Mouse (Mus musculus) limb, embryonic 14.5 days (tissue): ENCODE results near the gene Mmp2. TPM values are rescaled to one million over a fixed set of nuclear protein-coding genes. Genes with fewer than 3 reads are reported as not detected.

Experiments used
- ATAC-seq: fragments of 200-750 bp; cut with Nextera tagmentation; 2 replicates; pipeline ENCODE4 v1.8.0; 2017; ENCODE audit warnings: low read depth, moderate number of reproducible peaks, moderate TSS enrichment; ENCODE audit not compliant: low FRiP score
- DNase-seq: peaks from one replicate; pipeline ENCODE4 v3.0.0-alpha.2; 2015; ENCODE audit warnings: low spot score
- H3K27ac ChIP-seq: fragments of 300-500 bp; sonication (generic); replicated peaks from 2 replicates; pipeline ENCODE4 v1.5.1; 2014; ENCODE audit warnings: low read depth, mild to moderate bottlenecking, low read length, moderate library complexity, mixed read lengths
- H3K27me3 ChIP-seq: fragments of 300-500 bp; sonication (generic); 2 replicates; pipeline ENCODE4 v1.6.1; 2014; ENCODE audit warnings: low read length, mixed read lengths; ENCODE audit not compliant: control insufficient read depth, insufficient read depth
- H3K36me3 ChIP-seq: fragments of 300-500 bp; sonication (generic); 2 replicates; pipeline ENCODE4 v1.6.1; 2014; ENCODE audit warnings: mild to moderate bottlenecking, low read length, moderate library complexity, mixed read lengths; ENCODE audit not compliant: control insufficient read depth, insufficient read depth
- H3K4me1 ChIP-seq: fragments of 300-500 bp; sonication (generic); 2 replicates; pipeline ENCODE4 v1.6.1; 2014; ENCODE audit warnings: antibody characterized with exemption, low read length, mixed read lengths; ENCODE audit not compliant: control insufficient read depth, insufficient read depth
- H3K4me2 ChIP-seq: fragments of 300-500 bp; sonication (generic); replicated peaks from 2 replicates; pipeline ENCODE4 v1.6.1; 2014; ENCODE audit warnings: low read depth, mild to moderate bottlenecking, low read length, moderate library complexity; ENCODE audit not compliant: severe bottlenecking
- H3K4me3 ChIP-seq: fragments of 300-500 bp; sonication (generic); replicated peaks from 2 replicates; pipeline ENCODE4 v1.5.1; 2014; ENCODE audit warnings: low read length
- H3K9ac ChIP-seq: fragments of 300-500 bp; sonication (generic); 2 replicates; pipeline ENCODE4 v1.6.1; 2014; ENCODE audit warnings: mild to moderate bottlenecking, low read depth, low read length, moderate library complexity; ENCODE audit not compliant: severe bottlenecking
- H3K9me3 ChIP-seq: fragments of 300-500 bp; sonication (generic); 2 replicates; pipeline ENCODE4 v1.6.1; 2016; ENCODE audit warnings: low read length; ENCODE audit not compliant: control insufficient read depth
- POLR2A ChIP-seq: fragments of 200-500 bp; IDR thresholded peaks from 2 replicates; pipeline ENCODE4 v1.8.0; 2012; ENCODE audit warnings: inconsistent platforms, mild to moderate bottlenecking, moderate library complexity, borderline replicate concordance; ENCODE audit not compliant: insufficient read depth, insufficient read length; ENCODE audit errors: extremely low read depth
- WGBS: fragments of 180-500 bp; shearing (Covaris S2); extraction: QIAGEN DNeasy Blood & Tissue Kit; methylation state at CpG from one replicate; pipeline ENCODE4 v1.1.7; 2014; 5-methylcytosine and 5-hydroxymethylcytosine counted together
- polyA plus RNA-seq, 2 experiments: library from polyadenylated mRNA; depleted of rRNA in 1 of 2; stranded (reverse) in 1 of 2; unstranded in 1 of 2; fragments of >200 nt; fragmentation: Nextera tagmentation in 1 of 2; extraction: Ambion mirVana in 1 of 2; gene quantifications; 2 replicates each; pipeline versions ENCODE4 v1.2.1 to v1.2.3; 2012 to 2014

The Mmp2 gene
- polyA plus RNA-seq, 2 experiments: 295 to 338 TPM

- ATAC-seq: no peak
- Histone ChIP-seq H3K27me3 (no peaks in the 10 kb centered on the region), H3K4me3 (no peak overlapping the region), H3K36me3 (peaks cover 4% of the 10 kb centered on the region; the same call in 1 of the 2 replicates), H3K27ac (no peak overlapping the region), H3K4me1 (no peaks in the 10 kb centered on the region), H3K4me2 (no peak overlapping the region), H3K9ac (no peak overlapping the region), H3K9me3 (no peaks in the 10 kb centered on the region)
- TF ChIP-seq POLR2A: no peak
- WGBS: 73% methylated on average over 1 of the region's 1 CpGs
- no peak for DNase-seq
These were observed 69.0 kb downstream of the Mmp2 start for GRCm38 (mm10) chr8:92896056-92896455.

GRCm38 (mm10) chr8:92896611-92897010 lies 69.5 kb downstream of the Mmp2 start:
- H3K27me3 ChIP-seq: no peaks in the 10 kb centered on the region
- no peak overlapping the region for H3K4me3 ChIP-seq
- no peaks in the 10 kb centered on the region for H3K36me3 ChIP-seq
- H3K9me3 ChIP-seq: no peaks in the 10 kb centered on the region
- no peak for DNase-seq
- no peak for ATAC-seq
- TF ChIP-seq POLR2A: no peak
- H3K9ac ChIP-seq: no peak overlapping the region
- H3K4me2 ChIP-seq: no peak overlapping the region
- H3K4me1 ChIP-seq: no peaks in the 10 kb centered on the region
- 76% methylated on average over 5 of the region's 5 CpGs for WGBS
- H3K27ac ChIP-seq: no peak overlapping the region

GRCm38 (mm10) chr8:92897794-92898193 lies 70.7 kb downstream of the Mmp2 start:
- no peak overlapping the region for H3K4me3 ChIP-seq
- no peak overlapping the region for H3K27ac ChIP-seq
- WGBS: 69% methylated on average over 4 of the region's 4 CpGs

GRCm38 (mm10) chr8:92899590-92899989 lies 72.5 kb downstream of the Mmp2 start:
- no peaks in the 10 kb centered on the region for H3K9me3 ChIP-seq
- H3K36me3 ChIP-seq: no peaks in the 10 kb centered on the region
- ATAC-seq (no peak), DNase-seq (no peak)
- no peak overlapping the region for H3K27ac ChIP-seq
- H3K4me3 ChIP-seq: no peak overlapping the region
- H3K27me3 ChIP-seq: no peaks in the 10 kb centered on the region
- no peaks in the 10 kb centered on the region for H3K4me1 ChIP-seq
- H3K9ac ChIP-seq: no peak overlapping the region
- no peak for TF ChIP-seq POLR2A
- no peak overlapping the region for H3K4me2 ChIP-seq
- WGBS: 79% methylated on average over 9 of the region's 9 CpGs

More at GRCm38 (mm10) chr8:92897794-92898193, 70.7 kb downstream of the Mmp2 start:
- no peak overlapping the region for H3K9ac ChIP-seq
- no peaks in the 10 kb centered on the region for H3K27me3 ChIP-seq
- ATAC-seq: no peak
- no peak for DNase-seq
- no peak for TF ChIP-seq POLR2A
- no peaks in the 10 kb centered on the region for H3K9me3 ChIP-seq
- no peak overlapping the region for H3K4me2 ChIP-seq
- no peaks in the 10 kb centered on the region for H3K36me3 ChIP-seq
- H3K4me1 ChIP-seq: no peaks in the 10 kb centered on the region

- Histone ChIP-seq H3K4me1 (no peaks in the 10 kb centered on the region), H3K9me3 (no peaks in the 10 kb centered on the region), H3K36me3 (no peaks in the 10 kb centered on the region), H3K4me3 (no peak within 1 kb of the TSS), H3K4me2 (no peak within 1 kb of the TSS), H3K9ac (no peak within 1 kb of the TSS), H3K27me3 (no peaks in the 10 kb centered on the region), H3K27ac (no peak within 1 kb of the TSS)
- no peak for ATAC-seq
- no peak for TF ChIP-seq POLR2A
- 89% methylated on average over 5 of the region's 5 CpGs for WGBS
- no peak for DNase-seq
These were observed 74.0 kb downstream of the Mmp2 start, which contains the start of gene Capns2 for GRCm38 (mm10) chr8:92901107-92901506. TSS of gene Capns2 (plus strand) at chr8:92901407.

GRCm38 (mm10) chr8:92902981-92903380 lies 75.9 kb downstream of the Mmp2 start:
- Histone ChIP-seq H3K4me3 (no peak overlapping the region), H3K4me1 (no peaks in the 10 kb centered on the region), H3K36me3 (no peaks in the 10 kb centered on the region), H3K4me2 (no peak overlapping the region), H3K27me3 (no peaks in the 10 kb centered on the region), H3K9me3 (no peaks in the 10 kb centered on the region), H3K9ac (no peak overlapping the region), H3K27ac (no peak overlapping the region)
- 76% methylated on average over 2 of the region's 2 CpGs for WGBS
- ATAC-seq: no peak
- no peak for DNase-seq
- TF ChIP-seq POLR2A: no peak

Other genes with a start within 250 kb of the Mmp2 start
- gene Irx6, start 153.0 kb upstream of the Mmp2 start, polyA plus RNA-seq (2012; rRNA removed): 7.6 and 9.0 TPM in 2 replicates
- 7.4 and 8.5 TPM in 2 replicates for gene Irx6, start 153.0 kb upstream of the Mmp2 start, polyA plus RNA-seq (2014; fragmentation: Nextera tagmentation; extraction: Ambion mirVana)
- 10.6 and 11.2 TPM in 2 replicates for gene Lpcat2, start 28.0 kb downstream of the Mmp2 start, polyA plus RNA-seq (2012; rRNA removed)
- 13.7 and 14.7 TPM in 2 replicates for gene Lpcat2, start 28.0 kb downstream of the Mmp2 start, polyA plus RNA-seq (2014; fragmentation: Nextera tagmentation; extraction: Ambion mirVana)
- 23.8 and 34.3 TPM in 2 replicates for gene Capns2, start 74.1 kb downstream of the Mmp2 start, polyA plus RNA-seq (2012; rRNA removed)
- 35.8 and 52.5 TPM in 2 replicates for gene Capns2, start 74.1 kb downstream of the Mmp2 start, polyA plus RNA-seq (2014; fragmentation: Nextera tagmentation; extraction: Ambion mirVana)
- gene Slc6a2, start 132.8 kb downstream of the Mmp2 start, polyA plus RNA-seq (2012; rRNA removed): 0.23 and 0.28 TPM in 2 replicates
- gene Slc6a2, start 132.8 kb downstream of the Mmp2 start, polyA plus RNA-seq (2014; fragmentation: Nextera tagmentation; extraction: Ambion mirVana): 0.18 and 0.22 TPM in 2 replicates
- 0.04 TPM in 1 of 2 replicates, not detected in the other for gene Ces1a, start 220.9 kb downstream of the Mmp2 start, polyA plus RNA-seq (2012; rRNA removed)
- not detected in 2 replicates for gene Ces1a, start 220.9 kb downstream of the Mmp2 start, polyA plus RNA-seq (2014; fragmentation: Nextera tagmentation; extraction: Ambion mirVana)